Mouse (Mus musculus) neural tube, embryonic 11.5 days (tissue): Measurements from ENCODE around the gene Trim39. TPM values are rescaled to one million over a fixed set of nuclear protein-coding genes. Genes with fewer than 3 reads are reported as not detected.

Source experiments
- polyA plus RNA-seq: library from polyadenylated mRNA; unstranded; fragments of >200 nt; fragmentation: Nextera tagmentation; extraction: Ambion mirVana; gene quantifications from 2 replicates; pipeline ENCODE4 v1.2.1, GENCODE M21; 2014

Gene Trim39
- polyA plus RNA-seq, 1 experiment from 2014 or later = 18.0 TPM

Other genes starting within 250 kb of the Trim39 start
- 2.7 and 3.0 TPM in 2 replicates for gene H2-T23, start 239.4 kb downstream of the Trim39 start, polyA plus RNA-seq
- gene H2-T22, start 229.5 kb downstream of the Trim39 start, polyA plus RNA-seq = 9.2 and 10.2 TPM in 2 replicates
- not detected in 2 replicates for gene Gm6034, start 229.3 kb downstream of the Trim39 start, polyA plus RNA-seq
- not detected in 2 replicates for gene Gm11127, start 213.9 kb downstream of the Trim39 start, polyA plus RNA-seq
- not detected in 2 replicates for gene Gm19684, start 150.6 kb downstream of the Trim39 start, polyA plus RNA-seq
- gene Gm7030, start 142.8 kb downstream of the Trim39 start, polyA plus RNA-seq = not detected in 2 replicates
- not detected in 2 replicates for gene Gm8909, start 103.7 kb downstream of the Trim39 start, polyA plus RNA-seq
- not detected in 2 replicates for gene H2-T3, start 82.0 kb downstream of the Trim39 start, polyA plus RNA-seq
- 86.5 and 87.2 TPM in 2 replicates for gene Rpp21, start 14.2 kb downstream of the Trim39 start, polyA plus RNA-seq
- gene H2-M10.2, start 14.2 kb upstream of the Trim39 start, polyA plus RNA-seq = not detected in 2 replicates
- gene H2-M10.1, start 53.9 kb upstream of the Trim39 start, polyA plus RNA-seq = not detected in 2 replicates
- not detected in 2 replicates for gene H2-M10.3, start 96.2 kb upstream of the Trim39 start, polyA plus RNA-seq
- not detected in 2 replicates for gene H2-M10.4, start 190.1 kb upstream of the Trim39 start, polyA plus RNA-seq